Mouse (Mus musculus) liver, adult 2 months (tissue): ENCODE measurements around the gene Nek10.

Experiments
- CTCF ChIP-seq: fragments of 200-500 bp; IDR thresholded peaks from 2 replicates; pipeline ENCODE4 v1.5.1; 2011; ENCODE audit warnings: low read depth, low read length, control low read depth
- POLR2A ChIP-seq: fragments of 200-500 bp; IDR thresholded peaks from 2 replicates; pipeline ENCODE4 v1.6.1; 2011; ENCODE audit warnings: low read length, control low read depth; ENCODE audit not compliant: insufficient read depth; ENCODE audit errors: extremely low read depth

DNA sequence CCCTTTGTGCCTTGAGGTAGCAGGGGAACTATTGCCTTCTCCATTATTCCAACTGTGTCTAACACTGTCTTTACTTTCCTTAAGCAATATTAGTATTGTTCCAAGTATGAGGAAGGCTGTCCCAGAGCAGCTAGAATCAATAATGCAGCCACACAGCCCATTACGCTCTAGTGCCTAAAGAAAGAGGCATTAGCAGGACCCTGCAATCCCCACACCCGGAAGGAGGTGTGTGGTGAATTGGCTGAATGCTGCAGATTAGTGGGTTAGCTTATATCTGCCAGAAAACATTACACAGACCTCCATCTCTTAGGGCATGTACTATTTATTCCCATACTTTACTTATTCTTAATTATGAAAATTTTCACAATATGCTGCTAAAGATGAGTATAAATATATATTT lies 145.8 kb downstream of the Nek10 start:
- TF ChIP-seq CTCF (no peak), POLR2A (no peak)
